Mouse (Mus musculus) B cell, adult 62 days (primary cell): ENCODE results near the gene Gabarapl1. TPM values are rescaled to one million over a fixed set of nuclear protein-coding genes. Genes with fewer than 3 reads are reported as not detected.

Source experiments
- total RNA-seq: library from RNA; stranded (reverse); gene quantifications from 4 replicates; pipeline ENCODE4 v1.2.4, GENCODE M21; 2023

Gene Gabarapl1
- 12.0 to 14.6 TPM (median 13.2 TPM) in 4 replicates for total RNA-seq

GRCm38 (mm10) chr6:129532942-129533860 is at the start of gene Gabarapl1:
TSS of gene Gabarapl1 (plus strand) at chr6:129533160.

GRCm38 (mm10) chr6:129507024-129507423 is 25.9 kb upstream of the Gabarapl1 start, which contains the start of gene Olr1:
TSS of gene Olr1 (minus strand) at chr6:129507165.

DNA sequence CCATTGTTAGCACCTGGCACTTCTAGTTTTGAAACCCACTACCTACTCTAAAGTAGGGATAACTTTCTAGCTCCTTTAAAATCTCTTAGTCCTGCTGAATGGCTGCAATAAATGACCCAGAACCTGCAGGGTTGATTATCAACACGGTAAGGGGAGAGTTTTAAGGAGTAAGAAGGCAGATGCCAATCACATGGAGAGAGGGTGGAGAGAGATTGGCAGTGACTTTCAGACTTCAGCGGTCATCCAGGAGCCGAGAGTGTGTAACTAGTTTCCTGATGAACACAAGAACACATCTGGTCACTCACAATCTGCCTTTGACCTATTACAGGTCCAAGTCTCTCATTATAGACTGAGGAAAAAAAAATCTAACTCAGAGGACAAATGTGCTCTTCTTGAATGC is 20.6 kb upstream of the Gabarapl1 start, which contains the start of gene Tmem52b:
Gene Tmem52b (plus strand): TSS at position 189 of the 400 bp plus-strand sequence.

DNA sequence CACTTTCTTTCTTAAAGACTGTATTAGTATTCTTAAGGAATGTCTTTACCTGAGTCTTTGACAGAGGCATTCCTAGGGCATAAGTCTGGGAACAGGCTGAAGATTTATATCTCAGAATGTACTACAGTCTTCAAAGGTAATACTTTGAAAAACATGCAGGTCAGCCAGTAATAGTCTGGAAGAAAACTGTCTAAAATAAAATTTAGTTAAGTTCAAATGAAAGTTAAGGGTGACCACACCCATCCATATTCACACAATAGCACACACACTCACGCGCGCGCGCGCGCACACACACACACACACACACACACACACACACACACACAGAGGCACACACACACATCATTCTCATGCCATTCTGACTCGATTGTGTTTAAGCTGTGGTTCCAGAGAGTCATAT is 44.6 kb downstream of the Gabarapl1 start, which contains the start of gene Klre1:
Gene Klre1 (plus strand): TSS at position 301 of the 400 bp plus-strand sequence.

DNA sequence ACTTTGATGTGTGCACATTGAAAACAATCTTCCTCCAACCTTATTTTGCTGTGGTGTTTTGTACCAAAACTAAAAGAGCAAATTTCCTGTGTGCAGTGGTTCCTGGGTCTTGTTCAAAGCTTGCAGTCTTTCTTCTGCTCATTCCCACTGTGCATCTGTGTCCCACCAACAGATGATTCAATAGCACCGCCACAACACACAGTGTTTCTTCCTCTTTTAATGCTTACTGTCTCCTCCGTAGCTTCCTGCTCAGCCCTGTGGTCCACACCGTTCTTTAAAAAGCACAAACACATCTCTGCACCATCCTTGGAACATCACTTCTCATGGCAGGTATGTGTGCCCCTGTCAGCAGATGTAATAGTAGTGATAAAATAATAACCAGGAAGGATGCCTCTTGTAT is 58.5 kb downstream of the Gabarapl1 start, which contains the start of gene Klrd1:
Gene Klrd1 (plus strand): TSS at position 275 of the 400 bp plus-strand sequence.

Other genes starting within 250 kb of the Gabarapl1 start
- gene 4922502D21Rik, start 201.4 kb upstream of the Gabarapl1 start, total RNA-seq, result not detected in 4 replicates
- 5.8 to 8.3 TPM (median 6.3 TPM) in 4 replicates for gene Clec12a, start 190.5 kb upstream of the Gabarapl1 start, total RNA-seq
- gene Clec12b, start 147.3 kb upstream of the Gabarapl1 start, total RNA-seq, result not detected in 4 replicates
- gene Clec1b, start 135.9 kb upstream of the Gabarapl1 start, total RNA-seq, result 0.55 to 2.1 TPM (median 0.75 TPM) in 3 of 4 replicates, not detected in the other
- 0.27 to 2.0 TPM (median 0.31 TPM) in 3 of 4 replicates, not detected in the other for gene Clec9a, start 124.3 kb upstream of the Gabarapl1 start, total RNA-seq
- not detected in 4 replicates for gene Clec1a, start 81.2 kb upstream of the Gabarapl1 start, total RNA-seq
- not detected in 4 replicates for gene Olr1, start 26.0 kb upstream of the Gabarapl1 start, total RNA-seq
- gene Tmem52b, start 20.6 kb upstream of the Gabarapl1 start, total RNA-seq, result not detected in 4 replicates
- 0.86 to 2.4 TPM (median 1.0 TPM) in 4 replicates for gene Klre1, start 44.7 kb downstream of the Gabarapl1 start, total RNA-seq
- 0.70 to 3.0 TPM (median 2.2 TPM) in 4 replicates for gene Klrd1, start 58.6 kb downstream of the Gabarapl1 start, total RNA-seq
- gene Klrk1, start 90.7 kb downstream of the Gabarapl1 start, total RNA-seq, result 0.60 to 1.1 TPM (median 0.79 TPM) in 4 replicates
- gene Klrc3, start 110.2 kb downstream of the Gabarapl1 start, total RNA-seq, result not detected in 4 replicates
- gene Klrc2, start 127.5 kb downstream of the Gabarapl1 start, total RNA-seq, result 0.47 to 0.55 TPM in 2 of 4 replicates, not detected in the others
- gene Klrc1, start 145.8 kb downstream of the Gabarapl1 start, total RNA-seq, result 1.4 to 2.0 TPM (median 1.6 TPM) in 4 replicates
- gene Klri1, start 184.0 kb downstream of the Gabarapl1 start, total RNA-seq, result 0.75 to 0.94 TPM in 2 of 4 replicates, not detected in the others
- 0.33 to 1.0 TPM (median 0.51 TPM) in 3 of 4 replicates, not detected in the other for gene Klri2, start 207.3 kb downstream of the Gabarapl1 start, total RNA-seq